Mouse (Mus musculus) CH12.LX (cell line): ENCODE data around the gene Il34. TPM values are rescaled to one million over a fixed set of nuclear protein-coding genes. Genes with fewer than 3 reads are reported as not detected.

ENCODE experiments used
- DNase-seq: peaks from one replicate; pipeline ENCODE4 v3.0.0-alpha.2; 2013; ENCODE audit errors: extremely low read depth
- H3K27ac ChIP-seq: 2 replicates; pipeline ENCODE4 v1.5.1; 2012; ENCODE audit warnings: low read depth, mild to moderate bottlenecking, control low read depth, moderate library complexity; ENCODE audit not compliant: insufficient read depth
- H3K27me3 ChIP-seq: replicated peaks from 2 replicates; pipeline ENCODE3; 2012; ENCODE audit warnings: inconsistent platforms
- H3K36me3 ChIP-seq, 2 experiments: replicated peaks in 1 of 2; 2 replicates each; pipeline versions ENCODE3 to v1.6.1; 2012; ENCODE audit warnings: inconsistent platforms in 1 of 2, low read length in 1 of 2, mild to moderate bottlenecking in 1 of 2, mixed read lengths in 1 of 2, moderate library complexity in 1 of 2; ENCODE audit not compliant: control insufficient read depth in 1 of 2, insufficient read depth in 1 of 2
- H3K4me1 ChIP-seq, 2 experiments: 2 replicates each; pipeline ENCODE4 v1.6.1; 2012; ENCODE audit warnings: inconsistent platforms in 1 of 2, moderate library complexity in 1 of 2; ENCODE audit not compliant: insufficient read depth in 2 of 2, control insufficient read depth in 1 of 2
- H3K4me2 ChIP-seq: 2 replicates; pipeline ENCODE4 v1.6.1; 2012; ENCODE audit warnings: low read depth, mild to moderate bottlenecking, control low read depth; ENCODE audit not compliant: poor library complexity, insufficient read depth, severe bottlenecking
- H3K4me3 ChIP-seq, 3 experiments: fragments of 150-350 bp in 1 of 3; sonication (generic) in 1 of 3; replicated peaks in 1 of 3; 2 replicates each; pipeline versions ENCODE3 to v1.5.1; 2011 to 2012; ENCODE audit warnings: low read depth in 2 of 3, low read length in 2 of 3, mild to moderate bottlenecking in 2 of 3, moderate library complexity in 2 of 3, control low read depth in 1 of 3, improper control_type of control experiment in 1 of 3, inconsistent platforms in 1 of 3, mixed read lengths in 1 of 3; ENCODE audit not compliant: poor library complexity in 1 of 3
- H3K79me2 ChIP-seq: replicated peaks from 2 replicates; pipeline ENCODE4 v1.6.1; 2012; ENCODE audit warnings: mild to moderate bottlenecking, moderate library complexity; ENCODE audit not compliant: control insufficient read depth, poor library complexity, insufficient read depth, severe bottlenecking; ENCODE audit errors: extremely low read depth
- H3K9ac ChIP-seq: 2 replicates; pipeline ENCODE4 v1.6.1; 2012; ENCODE audit warnings: low read depth, mild to moderate bottlenecking, control low read depth, moderate library complexity; ENCODE audit not compliant: insufficient read depth
- H3K9me3 ChIP-seq: replicated peaks from 2 replicates; pipeline ENCODE3; 2012; ENCODE audit warnings: low read length, inconsistent platforms, mixed read lengths
- BHLHE40 ChIP-seq: IDR thresholded peaks from 2 replicates; pipeline ENCODE4 v1.6.1; 2011; ENCODE audit warnings: mild to moderate bottlenecking, low read depth, low read length, improper control_type of control experiment
- CTCF ChIP-seq, 2 experiments: IDR thresholded peaks in 1 of 2; conservative IDR thresholded peaks in 1 of 2; 2 replicates each; pipeline ENCODE4 v1.5.1; 2011 to 2012; ENCODE audit warnings: low read depth in 2 of 2, low read length in 2 of 2, improper control_type of control experiment in 1 of 2, inconsistent platforms in 1 of 2, mild to moderate bottlenecking in 1 of 2, moderate library complexity in 1 of 2
- E2F4 ChIP-seq: IDR thresholded peaks from 2 replicates; pipeline ENCODE4 v1.6.1; 2011; ENCODE audit warnings: low read depth, low read length, improper control_type of control experiment; ENCODE audit not compliant: insufficient replicate concordance
- EP300 ChIP-seq: IDR thresholded peaks from 2 replicates; pipeline ENCODE4 v1.6.1; 2011; ENCODE audit warnings: low read length, improper control_type of control experiment
- HCFC1 ChIP-seq: IDR thresholded peaks from 2 replicates; pipeline ENCODE4 v1.6.1; 2012; ENCODE audit warnings: low read depth, mild to moderate bottlenecking, inconsistent platforms, low read length, improper control_type of control experiment
- IRF4 ChIP-seq: IDR thresholded peaks from 2 replicates; pipeline ENCODE4 v1.6.1; 2014; ENCODE audit warnings: low read depth, mild to moderate bottlenecking, inconsistent platforms, low read length, improper control_type of control experiment
- KAT2A ChIP-seq: IDR thresholded peaks from 2 replicates; pipeline ENCODE4 v1.6.1; 2012; ENCODE audit warnings: low read length, improper control_type of control experiment, inconsistent platforms; ENCODE audit not compliant: insufficient replicate concordance
- MAX ChIP-seq: IDR thresholded peaks from 2 replicates; pipeline ENCODE4 v1.6.1; 2011; ENCODE audit warnings: low read length, improper control_type of control experiment
- MEF2A ChIP-seq: IDR thresholded peaks from 2 replicates; pipeline ENCODE4 v1.6.1; 2014; ENCODE audit warnings: low read depth, mild to moderate bottlenecking, inconsistent platforms, low read length, improper control_type of control experiment, borderline replicate concordance
- NELFE ChIP-seq: IDR thresholded peaks from 2 replicates; pipeline ENCODE4 v1.6.1; 2011; ENCODE audit warnings: low read depth, low read length, improper control_type of control experiment
- NRF1 ChIP-seq: IDR thresholded peaks from 2 replicates; pipeline ENCODE4 v1.6.1; 2014; ENCODE audit warnings: low read depth, mild to moderate bottlenecking, inconsistent platforms, low read length, improper control_type of control experiment, moderate library complexity
- POLR2AphosphoS2 ChIP-seq: IDR thresholded peaks from 2 replicates; pipeline ENCODE4 v1.6.1; 2011; ENCODE audit warnings: low read depth, low read length, improper control_type of control experiment
- RCOR1 ChIP-seq: conservative IDR thresholded peaks from 2 replicates; pipeline ENCODE4 v1.6.1; 2012; ENCODE audit warnings: low read depth, mild to moderate bottlenecking, inconsistent platforms, low read length, improper control_type of control experiment
- SMC3 ChIP-seq: IDR thresholded peaks from 2 replicates; pipeline ENCODE4 v1.6.1; 2011; ENCODE audit warnings: low read depth, low read length, improper control_type of control experiment
- TBP ChIP-seq: conservative IDR thresholded peaks from 2 replicates; pipeline ENCODE4 v1.6.1; 2011; ENCODE audit warnings: low read depth, low read length, improper control_type of control experiment
- USF1 ChIP-seq: IDR thresholded peaks from 2 replicates; pipeline ENCODE4 v1.6.1; 2014; ENCODE audit warnings: low read depth, mild to moderate bottlenecking, inconsistent platforms, low read length, improper control_type of control experiment
- USF2 ChIP-seq: conservative IDR thresholded peaks from 2 replicates; pipeline ENCODE4 v1.6.1; 2011; ENCODE audit warnings: low read depth, low read length, improper control_type of control experiment
- ZC3H11A ChIP-seq: IDR thresholded peaks from 2 replicates; pipeline ENCODE4 v1.6.1; 2012; ENCODE audit warnings: low read depth, mild to moderate bottlenecking, inconsistent platforms, low read length, improper control_type of control experiment
- ZKSCAN1 ChIP-seq: IDR thresholded peaks from 2 replicates; pipeline ENCODE4 v1.6.1; 2012; ENCODE audit warnings: low read depth, inconsistent platforms, low read length, improper control_type of control experiment, borderline replicate concordance
- ZMIZ1 ChIP-seq: IDR thresholded peaks from 2 replicates; pipeline ENCODE4 v1.6.1; 2012; ENCODE audit warnings: low read depth, mild to moderate bottlenecking, inconsistent platforms, low read length, improper control_type of control experiment
- dilution Hi-C: fragments of 300-500 bp; cut with MboI; formaldehyde crosslinking; loops from 2 replicates; pipeline ENCODE4 v1.14.3; 2020; ENCODE audit warnings: low sequenced_read_pairs; ENCODE audit not compliant: extremely low pct_unique_long_range_greater_than_20kb, extremely low pct_ligation_motif_present
- in situ Hi-C: fragments of 300-500 bp; cut with MboI; formaldehyde crosslinking; loops from 3 replicates; pipeline ENCODE4 v1.14.3; 2019; ENCODE audit warnings: low sequenced_read_pairs, low pct_ligation_motif_present, low pct_unique_long_range_greater_than_20kb, mixed read lengths
- polyA plus RNA-seq: library from polyadenylated mRNA; unstranded; fragments of >175 nt; gene quantifications from 2 replicates; pipeline ENCODE4 v1.2.1, GENCODE M21; 2012; ENCODE audit warnings: low read depth; ENCODE audit not compliant: insufficient read length
- total RNA-seq, 2 experiments: library from RNA; depleted of rRNA; stranded (reverse); fragments of 300-350 nt in 1 of 2; fragments of >200 nt in 1 of 2; gene quantifications; 2 replicates each; pipeline ENCODE4 v1.2.3; 2012 to 2014

The Il34 gene
- total and polyA plus RNA-seq, 3 experiments = 0.21 TPM; not detected in 2

GRCm38 (mm10) chr8:110697571-110697970 is 108.2 kb downstream of the Il34 start:
- TF ChIP-seq CTCF (conservative IDR thresholded peaks at IDR 0.05 in 1 of 2, IDR thresholded peaks at IDR 0.05 in 1 of 2; ENCODE audit: low read depth in 2 of 2, low read length in 2 of 2) (no peak), NELFE (no peak), MAX (no peak), KAT2A (no peak), BHLHE40 (no peak), TBP (no peak), E2F4 (no peak), MEF2A (no peak), ZC3H11A (no peak), SMC3 (no peak), IRF4 (no peak), POLR2AphosphoS2 (no peak), HCFC1 (no peak), RCOR1 (no peak), NRF1 (no peak), EP300 (no peak), ZKSCAN1 (no peak)
- H3K4me3 ChIP-seq = no peak overlapping the region
- DNase-seq = no peak
- no peaks in the 10 kb centered on the region for H3K27me3 ChIP-seq
- no peak overlapping the region for H3K9ac ChIP-seq
- no peaks in the 10 kb centered on the region for H3K79me2 ChIP-seq
- peaks cover 35 to 99% of the 10 kb centered on the region in 2 experiments for H3K36me3 ChIP-seq
- H3K9me3 ChIP-seq = no peaks in the 10 kb centered on the region
- H3K4me2 ChIP-seq = no peak overlapping the region
- in situ Hi-C loops = no loop called here
- no peak overlapping the region for H3K27ac ChIP-seq
- peaks cover 0 to 23% of the 10 kb centered on the region in 2 experiments; a peak in 2 of 4 replicates for H3K4me1 ChIP-seq
- dilution Hi-C loops = no loop called here

GRCm38 (mm10) chr8:110696051-110696450 is 109.7 kb downstream of the Il34 start:
- Histone ChIP-seq H3K4me2 (no peak overlapping the region), H3K4me3 (no peak overlapping the region)
- TF ChIP-seq ZMIZ1 (no peak), USF2 (no peak), USF1 (no peak), KAT2A (no peak)
- TF ChIP-seq, all 38 proteins: peak for 0
- no peaks in the 10 kb centered on the region for H3K27me3 ChIP-seq
- no peak overlapping the region for H3K9ac ChIP-seq
- peaks cover 0 to 8% of the 10 kb centered on the region in 2 experiments; a peak in 2 of 4 replicates for H3K4me1 ChIP-seq
- dilution Hi-C loops (no loop called here), in situ Hi-C loops (no loop called here)
- no peak overlapping the region for H3K27ac ChIP-seq
- H3K79me2 ChIP-seq = no peaks in the 10 kb centered on the region
- DNase-seq = no peak
- peaks cover 40 to 92% of the 10 kb centered on the region in 2 experiments for H3K36me3 ChIP-seq
- H3K9me3 ChIP-seq = no peaks in the 10 kb centered on the region
